Mouse (Mus musculus) midbrain, embryonic 13.5 days (tissue): ENCODE measurements around the gene Kansl2. TPM values are rescaled to one million over a fixed set of nuclear protein-coding genes. Genes with fewer than 3 reads are reported as not detected.

ENCODE experiments used
- ATAC-seq: fragments of 200-750 bp; cut with Nextera tagmentation; 2 replicates; pipeline ENCODE4 v1.8.0; 2017; ENCODE audit warnings: mild to moderate bottlenecking, moderate TSS enrichment, moderate library complexity
- H3K27ac ChIP-seq: fragments of 300-500 bp; sonication (generic); 2 replicates; pipeline ENCODE4 v1.5.1; 2015; ENCODE audit warnings: inconsistent platforms, mild to moderate bottlenecking, moderate library complexity
- H3K27me3 ChIP-seq: fragments of 300-500 bp; sonication (generic); 2 replicates; pipeline ENCODE4 v1.6.1; 2015; ENCODE audit warnings: mild to moderate bottlenecking, inconsistent platforms
- H3K36me3 ChIP-seq: fragments of 300-500 bp; sonication (generic); 2 replicates; pipeline ENCODE4 v1.6.1; 2015; ENCODE audit warnings: mild to moderate bottlenecking, inconsistent platforms
- H3K4me1 ChIP-seq: fragments of 300-500 bp; sonication (generic); replicated peaks from 2 replicates; pipeline ENCODE4 v1.6.1; 2015; ENCODE audit warnings: inconsistent platforms
- H3K4me2 ChIP-seq: fragments of 300-500 bp; sonication (generic); replicated peaks from 2 replicates; pipeline ENCODE4 v1.6.1; 2015; ENCODE audit warnings: moderate library complexity, mild to moderate bottlenecking, inconsistent platforms
- H3K4me3 ChIP-seq: fragments of 300-500 bp; sonication (generic); replicated peaks from 2 replicates; pipeline ENCODE4 v1.5.1; 2015; ENCODE audit warnings: mild to moderate bottlenecking, inconsistent platforms
- H3K9ac ChIP-seq: fragments of 300-500 bp; sonication (generic); replicated peaks from 2 replicates; pipeline ENCODE4 v1.6.1; 2015; ENCODE audit warnings: mild to moderate bottlenecking, inconsistent platforms
- H3K9me3 ChIP-seq: fragments of 300-500 bp; sonication (generic); 2 replicates; pipeline ENCODE4 v1.6.1; 2016; ENCODE audit warnings: mild to moderate bottlenecking, inconsistent platforms
- WGBS: fragments of 180-500 bp; shearing (Covaris S2); methylation state at CpG from one replicate; pipeline ENCODE4 v1.1.7; 2015; 5-methylcytosine and 5-hydroxymethylcytosine counted together
- polyA plus RNA-seq: library from polyadenylated mRNA; unstranded; fragments of >200 nt; fragmentation: Nextera tagmentation; extraction: Ambion mirVana; gene quantifications from 2 replicates; pipeline ENCODE4 v1.2.1, GENCODE M21; 2015

Gene Kansl2
- polyA plus RNA-seq, 1 experiment from 2014 or later: 149 TPM

GRCm38 (mm10) chr15:98512232-98512631, 21.8 kb downstream of the Kansl2 start:
- H3K4me1 ChIP-seq: peaks cover 8% of the 10 kb centered on the region
- no peak overlapping the region for H3K27ac ChIP-seq
- H3K4me2 ChIP-seq: no peak overlapping the region
- peaks cover 10% of the 10 kb centered on the region; the same call in 1 of the 2 replicates for H3K36me3 ChIP-seq
- ATAC-seq: no peak
- no peak overlapping the region for H3K9ac ChIP-seq
- H3K9me3 ChIP-seq: no peaks in the 10 kb centered on the region
- H3K27me3 ChIP-seq: no peaks in the 10 kb centered on the region
- WGBS: 57% methylated on average over 8 of the region's 8 CpGs
- no peak overlapping the region for H3K4me3 ChIP-seq

- 52% methylated on average over 13 of the region's 13 CpGs for WGBS
- H3K36me3 ChIP-seq: peaks cover 10% of the 10 kb centered on the region; the same call in 1 of the 2 replicates
- H3K4me3 ChIP-seq: no peak overlapping the region
- H3K27me3 ChIP-seq: no peaks in the 10 kb centered on the region
- H3K4me2 ChIP-seq: peak overlapping the region; percentile 51; the same call in 1 of the 2 replicates
- H3K9me3 ChIP-seq: no peaks in the 10 kb centered on the region
- H3K9ac ChIP-seq: no peak overlapping the region
- no peak overlapping the region for H3K27ac ChIP-seq
- H3K4me1 ChIP-seq: peaks cover 8% of the 10 kb centered on the region
- ATAC-seq: no peak
These were observed 22.6 kb downstream of the Kansl2 start for GRCm38 (mm10) chr15:98511386-98511928.

GRCm38 (mm10) chr15:98510438-98511385, 23.4 kb downstream of the Kansl2 start:
- peak; percentile 50 for ATAC-seq
- H3K27me3 ChIP-seq: no peaks in the 10 kb centered on the region
- H3K9ac ChIP-seq: 0 out of 2 replicates have a peak overlapping the region, but pooled peaks have one; percentile 28
- no peaks in the 10 kb centered on the region for H3K9me3 ChIP-seq
- no peak overlapping the region for H3K27ac ChIP-seq
- H3K4me2 ChIP-seq: peak overlapping the region; percentile 51
- H3K4me3 ChIP-seq: peak overlapping the region; percentile 22; the same call in 1 of the 2 replicates
- WGBS: 31% methylated on average over 25 of the region's 25 CpGs
- peaks cover 8% of the 10 kb centered on the region for H3K4me1 ChIP-seq
- peaks cover 5% of the 10 kb centered on the region; the same call in 1 of the 2 replicates for H3K36me3 ChIP-seq

- H3K36me3 ChIP-seq: no peaks in the 10 kb centered on the region
- no peak overlapping the region for H3K27ac ChIP-seq
- no peak overlapping the region for H3K4me2 ChIP-seq
- H3K4me3 ChIP-seq: no peak overlapping the region
- 47% methylated on average over 2 of the region's 2 CpGs for WGBS
- no peak overlapping the region for H3K9ac ChIP-seq
- no peaks in the 10 kb centered on the region for H3K27me3 ChIP-seq
- peaks cover 8% of the 10 kb centered on the region for H3K4me1 ChIP-seq
- H3K9me3 ChIP-seq: no peaks in the 10 kb centered on the region
- ATAC-seq: no peak
These were observed 24.7 kb downstream of the Kansl2 start for GRCm38 (mm10) chr15:98509387-98509786.

- H3K4me1 ChIP-seq: peaks cover 8% of the 10 kb centered on the region
- no peaks in the 10 kb centered on the region for H3K27me3 ChIP-seq
- no peak for ATAC-seq
- H3K36me3 ChIP-seq: no peaks in the 10 kb centered on the region
- H3K27ac ChIP-seq: no peak overlapping the region
- H3K4me3 ChIP-seq: no peak overlapping the region
- no peak overlapping the region for H3K4me2 ChIP-seq
- WGBS: 95% methylated on average over 6 of the region's 6 CpGs
- H3K9me3 ChIP-seq: no peaks in the 10 kb centered on the region
- H3K9ac ChIP-seq: no peak overlapping the region
These were observed 26.7 kb downstream of the Kansl2 start for GRCm38 (mm10) chr15:98507321-98507720.

GRCm38 (mm10) chr15:98506253-98506957, 27.7 kb downstream of the Kansl2 start:
- no peaks in the 10 kb centered on the region for H3K27me3 ChIP-seq

GRCm38 (mm10) chr15:98504514-98504913, 29.6 kb downstream of the Kansl2 start:
- WGBS: 13% methylated on average over 18 of the region's 18 CpGs
- no peak overlapping the region for H3K4me3 ChIP-seq
- H3K4me1 ChIP-seq: no peaks in the 10 kb centered on the region
- no peaks in the 10 kb centered on the region for H3K36me3 ChIP-seq
- no peaks in the 10 kb centered on the region for H3K9me3 ChIP-seq
- no peak overlapping the region for H3K27ac ChIP-seq
- H3K4me2 ChIP-seq: 0 out of 2 replicates have a peak overlapping the region, but pooled peaks have one; percentile 3
- no peak overlapping the region for H3K9ac ChIP-seq
- H3K27me3 ChIP-seq: no peaks in the 10 kb centered on the region
- ATAC-seq: no peak

More at GRCm38 (mm10) chr15:98506253-98506957, 27.7 kb downstream of the Kansl2 start:
- no peak overlapping the region for H3K27ac ChIP-seq
- H3K4me2 ChIP-seq: no peak overlapping the region
- H3K36me3 ChIP-seq: no peaks in the 10 kb centered on the region
- H3K9me3 ChIP-seq: no peaks in the 10 kb centered on the region
- peaks cover 8% of the 10 kb centered on the region for H3K4me1 ChIP-seq
- no peak overlapping the region for H3K4me3 ChIP-seq
- no peak for ATAC-seq
- no peak overlapping the region for H3K9ac ChIP-seq
- WGBS: 89% methylated on average over 9 of the region's 9 CpGs

- Histone ChIP-seq H3K4me2 (no peak overlapping the region), H3K27me3 (no peaks in the 10 kb centered on the region), H3K36me3 (no peaks in the 10 kb centered on the region), H3K9me3 (no peaks in the 10 kb centered on the region), H3K9ac (no peak overlapping the region), H3K4me1 (no peaks in the 10 kb centered on the region), H3K4me3 (no peak overlapping the region), H3K27ac (no peak overlapping the region)
- ATAC-seq: no peak
- WGBS: 78% methylated on average over 3 of the region's 3 CpGs
These were observed 30.7 kb downstream of the Kansl2 start for GRCm38 (mm10) chr15:98503317-98503716.

- Histone ChIP-seq H3K4me3 (no peak overlapping the region), H3K9me3 (no peaks in the 10 kb centered on the region), H3K4me1 (no peaks in the 10 kb centered on the region), H3K27me3 (no peaks in the 10 kb centered on the region), H3K36me3 (no peaks in the 10 kb centered on the region), H3K9ac (no peak overlapping the region), H3K4me2 (no peak overlapping the region), H3K27ac (no peak overlapping the region)
- WGBS: 93% methylated on average over 17 of the region's 17 CpGs
- no peak for ATAC-seq
These were observed 36.4 kb downstream of the Kansl2 start for GRCm38 (mm10) chr15:98497631-98498030.

GRCm38 (mm10) chr15:98492102-98492501, 42.0 kb downstream of the Kansl2 start, which contains the start of gene Olfr279:
TSS of gene Olfr279 (plus strand) at chr15:98492402.
- H3K36me3 ChIP-seq: no peaks in the 10 kb centered on the region
- no peaks in the 10 kb centered on the region for H3K4me1 ChIP-seq
- ATAC-seq: no peak
- H3K4me2 ChIP-seq: no peak within 1 kb of the TSS
- no peak within 1 kb of the TSS for H3K27ac ChIP-seq
- H3K27me3 ChIP-seq: no peaks in the 10 kb centered on the region
- H3K9ac ChIP-seq: no peak within 1 kb of the TSS
- H3K9me3 ChIP-seq: 0 out of 2 replicates have a peak, but pooled peaks cover 3% of the 10 kb centered on the region
- H3K4me3 ChIP-seq: no peak within 1 kb of the TSS
- WGBS: 75% methylated on average over 4 of the region's 4 CpGs

GRCm38 (mm10) chr15:98491332-98491731, 42.7 kb downstream of the Kansl2 start:
- Histone ChIP-seq H3K4me2 (no peak overlapping the region), H3K4me3 (no peak overlapping the region), H3K9me3 (0 out of 2 replicates have a peak, but pooled peaks cover 3% of the 10 kb centered on the region), H3K9ac (no peak overlapping the region), H3K27me3 (no peaks in the 10 kb centered on the region), H3K36me3 (no peaks in the 10 kb centered on the region), H3K4me1 (no peaks in the 10 kb centered on the region), H3K27ac (no peak overlapping the region)
- WGBS: 87% methylated on average over 2 of the region's 2 CpGs
- no peak for ATAC-seq
